Mouse (Mus musculus) C2C12 (cell line): ENCODE measurements around the gene Tspo. TPM values are rescaled to one million over a fixed set of nuclear protein-coding genes. Genes with fewer than 3 reads are reported as not detected.

Experiments used
- H3K27me3 ChIP-seq: one replicate; pipeline ENCODE4 v1.6.1; 2011; ENCODE audit not compliant: control insufficient read depth, insufficient read depth, insufficient read length
- H3K36me3 ChIP-seq: one replicate; pipeline ENCODE4 v1.6.1; 2011; ENCODE audit not compliant: control insufficient read depth, insufficient read depth
- H3K4me3 ChIP-seq: one replicate; pipeline ENCODE4 v1.5.1; 2011; ENCODE audit warnings: mild to moderate bottlenecking, control low read depth; ENCODE audit not compliant: poor library complexity, insufficient read depth, severe bottlenecking
- H3K79me2 ChIP-seq: one replicate; pipeline ENCODE4 v1.6.1; 2011; ENCODE audit not compliant: control insufficient read depth, insufficient read depth
- H3K79me3 ChIP-seq: one replicate; pipeline ENCODE4 v1.6.1; 2011; ENCODE audit warnings: low read depth, control low read depth
- H3ac ChIP-seq: one replicate; pipeline ENCODE3; 2011; ENCODE audit warnings: low read depth; ENCODE audit not compliant: control insufficient read depth, insufficient read length
- CEBPB ChIP-seq: IDR thresholded peaks from one replicate; pipeline ENCODE4 v1.6.1; 2011; ENCODE audit warnings: low read depth, mild to moderate bottlenecking, control low read depth, moderate library complexity
- CTCF ChIP-seq: IDR thresholded peaks from one replicate; pipeline ENCODE4 v1.5.1; 2011; ENCODE audit not compliant: control insufficient read depth, insufficient read depth, insufficient read length
- FOSL1 ChIP-seq: IDR thresholded peaks from one replicate; pipeline ENCODE4 v1.8.0; 2011; ENCODE audit warnings: mild to moderate bottlenecking, low read length; ENCODE audit not compliant: poor library complexity, insufficient read depth, severe bottlenecking
- MAX ChIP-seq: IDR thresholded peaks from one replicate; pipeline ENCODE4 v1.6.1; 2011; ENCODE audit warnings: mild to moderate bottlenecking, control low read depth
- MYOD1 ChIP-seq: IDR thresholded peaks from one replicate; pipeline ENCODE4 v1.6.1; 2011; ENCODE audit warnings: low read depth; ENCODE audit not compliant: control insufficient read depth, insufficient read length
- MYOG ChIP-seq: IDR thresholded peaks from one replicate; pipeline ENCODE4 v1.6.1; 2011; ENCODE audit not compliant: control insufficient read depth, insufficient read length; ENCODE audit errors: extremely low read depth
- USF1 ChIP-seq: IDR thresholded peaks from one replicate; pipeline ENCODE4 v1.6.1; 2011; ENCODE audit warnings: low read depth, mild to moderate bottlenecking, control low read depth, moderate library complexity
- polyA plus RNA-seq: library from polyadenylated mRNA; unstranded; fragments of >200 nt; fragmentation: generic; extraction: Trizol; gene quantifications from one replicate; pipeline ENCODE4 v1.2.1, GENCODE M21; 2012; ENCODE audit warnings: missing spikeins

Tspo gene
- polyA plus RNA-seq, 1 experiment, result 693 TPM

GRCm38 (mm10) chr15:83572132-83572531 is 8.7 kb downstream of the Tspo start:
- H3K36me3 ChIP-seq, result peaks cover 63% of the 10 kb centered on the region
- H3K4me3 ChIP-seq, result no peak overlapping the region
- no peak overlapping the region for H3ac ChIP-seq
- H3K79me3 ChIP-seq, result peaks cover 30% of the 10 kb centered on the region
- no peak for TF ChIP-seq USF1
- TF ChIP-seq MYOD1, result peak; percentile 3
- H3K27me3 ChIP-seq, result no peaks in the 10 kb centered on the region
- H3K79me2 ChIP-seq, result peaks cover 41% of the 10 kb centered on the region

DNA sequence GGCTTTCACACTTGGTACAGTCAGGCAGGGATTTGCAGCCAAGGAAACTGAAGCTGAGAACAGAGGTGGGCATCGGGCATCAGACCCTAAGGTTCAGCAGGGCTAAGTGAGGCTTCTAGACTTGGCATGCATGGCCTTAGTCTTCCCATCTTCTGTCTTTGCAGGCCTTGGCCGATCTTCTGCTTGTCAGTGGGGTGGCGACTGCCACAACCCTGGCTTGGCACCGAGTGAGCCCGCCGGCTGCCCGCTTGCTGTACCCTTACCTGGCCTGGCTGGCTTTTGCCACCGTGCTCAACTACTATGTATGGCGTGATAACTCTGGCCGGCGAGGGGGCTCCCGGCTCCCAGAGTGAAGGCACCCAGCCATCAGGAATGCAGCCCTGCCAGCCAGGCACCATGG is 10.2 kb downstream of the Tspo start:
- TF ChIP-seq MAX, result no peak
- TF ChIP-seq USF1, result no peak
- TF ChIP-seq MYOD1, result no peak
- TF ChIP-seq MYOG, result no peak
- TF ChIP-seq CTCF, result no peak
- TF ChIP-seq CEBPB, result no peak
- no peak for TF ChIP-seq FOSL1
- H3K4me3 ChIP-seq, result no peak overlapping the region
- peaks cover 26% of the 10 kb centered on the region for H3K79me2 ChIP-seq
- no peaks in the 10 kb centered on the region for H3K27me3 ChIP-seq
- H3ac ChIP-seq, result no peak overlapping the region
- H3K36me3 ChIP-seq, result peaks cover 73% of the 10 kb centered on the region
- H3K79me3 ChIP-seq, result peaks cover 17% of the 10 kb centered on the region

- H3K27me3 ChIP-seq, result no peaks in the 10 kb centered on the region
- H3K36me3 ChIP-seq, result peaks cover 83% of the 10 kb centered on the region
- no peak overlapping the region for H3ac ChIP-seq
- TF ChIP-seq CTCF, result no peak
- no peak for TF ChIP-seq CEBPB
- peak; percentile 96 for TF ChIP-seq MAX
- no peak for TF ChIP-seq MYOG
- TF ChIP-seq USF1, result peak; percentile 84
- peak; percentile 73 for TF ChIP-seq MYOD1
- TF ChIP-seq FOSL1, result peak; percentile 41
- H3K4me3 ChIP-seq, result no peak overlapping the region
- peaks cover 14% of the 10 kb centered on the region for H3K79me2 ChIP-seq
- peaks cover 9% of the 10 kb centered on the region for H3K79me3 ChIP-seq
Measured at GRCm38 (mm10) chr15:83574731-83575351, 11.4 kb downstream of the Tspo start.

DNA sequence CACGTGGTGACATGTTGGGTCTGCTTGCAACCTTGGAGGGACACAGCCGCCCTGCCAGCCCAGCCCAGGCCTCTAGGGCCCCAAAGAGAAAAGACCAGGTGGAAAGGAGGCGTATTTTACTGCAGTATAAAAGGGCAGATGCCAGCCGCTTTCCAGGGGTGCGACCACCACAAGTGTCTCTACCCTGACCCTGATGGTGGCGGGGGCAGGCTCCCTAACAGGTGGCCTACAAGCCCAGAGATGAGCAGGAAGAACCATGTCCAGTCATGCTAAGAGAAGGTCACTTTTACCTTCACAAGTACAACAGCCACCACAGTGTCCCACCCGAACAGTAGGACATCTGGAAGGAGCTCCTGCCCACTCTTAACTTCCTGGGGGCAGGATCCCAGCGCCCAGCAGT is 12.2 kb downstream of the Tspo start:
- Histone ChIP-seq H3ac (no peak overlapping the region), H3K79me2 (peaks cover 7% of the 10 kb centered on the region), H3K79me3 (peaks cover 3% of the 10 kb centered on the region), H3K4me3 (no peak overlapping the region), H3K27me3 (no peaks in the 10 kb centered on the region), H3K36me3 (peaks cover 90% of the 10 kb centered on the region)
- no peak for TF ChIP-seq FOSL1
- TF ChIP-seq CEBPB, result no peak
- no peak for TF ChIP-seq MYOD1
- TF ChIP-seq USF1, result no peak
- TF ChIP-seq MAX, result no peak
- no peak for TF ChIP-seq CTCF
- no peak for TF ChIP-seq MYOG

DNA sequence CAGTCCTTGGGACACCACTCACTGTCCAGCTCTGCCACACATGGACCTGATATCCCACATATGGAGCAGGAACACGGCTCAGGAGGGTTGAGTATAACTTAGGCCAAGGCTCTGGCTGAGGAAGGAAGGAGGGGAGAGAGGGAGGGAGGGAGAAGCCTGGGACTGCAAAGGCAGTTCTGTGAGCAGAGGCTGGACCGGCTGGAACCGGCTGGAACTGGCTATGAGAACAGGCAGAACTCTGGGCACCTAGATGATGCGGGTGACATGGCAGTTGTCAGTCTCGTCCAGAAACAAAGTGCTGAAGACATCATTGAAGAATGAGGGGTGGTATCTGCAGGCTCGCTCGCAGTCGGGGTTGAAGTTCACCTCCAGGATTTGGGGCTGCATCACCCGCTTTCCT is 13.3 kb downstream of the Tspo start:
- Histone ChIP-seq H3K79me3 (no peaks in the 10 kb centered on the region), H3ac (no peak overlapping the region), H3K4me3 (no peak overlapping the region), H3K36me3 (peaks cover 93% of the 10 kb centered on the region), H3K27me3 (no peaks in the 10 kb centered on the region), H3K79me2 (no peaks in the 10 kb centered on the region)
- TF ChIP-seq MYOG (no peak), FOSL1 (no peak)

DNA sequence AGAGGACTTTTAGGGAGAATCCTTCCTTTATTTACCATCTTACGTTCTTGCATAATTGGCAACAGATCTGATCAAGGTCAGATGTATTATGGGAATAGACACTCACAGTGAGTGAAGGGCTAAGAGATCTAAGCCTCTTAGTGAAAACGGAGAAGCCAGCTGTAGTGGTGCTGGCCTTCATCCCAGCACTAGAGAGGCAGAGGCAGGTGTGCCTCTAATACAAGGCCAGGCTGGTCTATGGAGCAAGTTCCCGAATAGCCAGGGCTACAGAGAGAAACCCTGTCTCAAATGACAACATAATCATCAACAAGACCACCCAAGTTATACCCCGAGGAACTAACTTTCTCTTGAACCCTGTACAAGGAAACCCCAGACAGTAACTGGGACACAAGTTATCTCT is 19.5 kb downstream of the Tspo start:
- peaks cover 96% of the 10 kb centered on the region for H3K36me3 ChIP-seq

More for the DNA sequence above, 19.5 kb downstream of the Tspo start:
- peaks cover 2% of the 10 kb centered on the region for H3K79me2 ChIP-seq
- H3ac ChIP-seq, result no peak overlapping the region
- H3K79me3 ChIP-seq, result no peaks in the 10 kb centered on the region
- TF ChIP-seq CEBPB (no peak), FOSL1 (no peak), USF1 (no peak), MYOD1 (no peak), MYOG (no peak), MAX (no peak), CTCF (no peak)
- H3K4me3 ChIP-seq, result no peak overlapping the region
- H3K27me3 ChIP-seq, result no peaks in the 10 kb centered on the region
